Mouse (Mus musculus) limb, embryonic 13.5 days (tissue): ENCODE data around the gene Lmf1. TPM values are rescaled to one million over a fixed set of nuclear protein-coding genes. Genes with fewer than 3 reads are reported as not detected.

Source experiments
- ATAC-seq: fragments of 200-750 bp; cut with Nextera tagmentation; 2 replicates; pipeline ENCODE4 v1.8.0; 2017; ENCODE audit warnings: low read depth, moderate number of reproducible peaks, moderate TSS enrichment; ENCODE audit not compliant: low FRiP score
- H3K27ac ChIP-seq: fragments of 300-500 bp; sonication (generic); 2 replicates; pipeline ENCODE4 v1.5.1; 2015; ENCODE audit warnings: inconsistent platforms, mild to moderate bottlenecking, moderate library complexity
- H3K27me3 ChIP-seq: fragments of 300-500 bp; sonication (generic); 2 replicates; pipeline ENCODE4 v1.6.1; 2015; ENCODE audit warnings: mild to moderate bottlenecking, inconsistent platforms
- H3K36me3 ChIP-seq: fragments of 300-500 bp; sonication (generic); 2 replicates; pipeline ENCODE4 v1.6.1; 2015; ENCODE audit warnings: inconsistent platforms, mild to moderate bottlenecking, moderate library complexity
- H3K4me1 ChIP-seq: fragments of 300-500 bp; sonication (generic); 2 replicates; pipeline ENCODE4 v1.6.1; 2015; ENCODE audit warnings: inconsistent platforms
- H3K4me2 ChIP-seq: fragments of 300-500 bp; sonication (generic); replicated peaks from 2 replicates; pipeline ENCODE4 v1.6.1; 2015; ENCODE audit warnings: inconsistent platforms, mild to moderate bottlenecking, moderate library complexity
- H3K4me3 ChIP-seq: fragments of 300-500 bp; sonication (generic); 2 replicates; pipeline ENCODE4 v1.5.1; 2015; ENCODE audit warnings: moderate library complexity, mild to moderate bottlenecking, inconsistent platforms
- H3K9ac ChIP-seq: fragments of 300-500 bp; sonication (generic); 2 replicates; pipeline ENCODE4 v1.6.1; 2015; ENCODE audit warnings: mild to moderate bottlenecking, inconsistent platforms
- H3K9me3 ChIP-seq: fragments of 300-500 bp; sonication (generic); 2 replicates; pipeline ENCODE4 v1.6.1; 2016; ENCODE audit warnings: inconsistent platforms
- WGBS: fragments of 180-500 bp; shearing (Covaris S2); methylation state at CpG from one replicate; pipeline ENCODE4 v1.1.7; 2015; 5-methylcytosine and 5-hydroxymethylcytosine counted together
- polyA plus RNA-seq: library from polyadenylated mRNA; unstranded; fragments of >200 nt; fragmentation: Nextera tagmentation; extraction: Ambion mirVana; gene quantifications from 2 replicates; pipeline ENCODE4 v1.2.1, GENCODE M21; 2015

The Lmf1 gene
- polyA plus RNA-seq, 1 experiment from 2014 or later = 33.2 TPM

DNA sequence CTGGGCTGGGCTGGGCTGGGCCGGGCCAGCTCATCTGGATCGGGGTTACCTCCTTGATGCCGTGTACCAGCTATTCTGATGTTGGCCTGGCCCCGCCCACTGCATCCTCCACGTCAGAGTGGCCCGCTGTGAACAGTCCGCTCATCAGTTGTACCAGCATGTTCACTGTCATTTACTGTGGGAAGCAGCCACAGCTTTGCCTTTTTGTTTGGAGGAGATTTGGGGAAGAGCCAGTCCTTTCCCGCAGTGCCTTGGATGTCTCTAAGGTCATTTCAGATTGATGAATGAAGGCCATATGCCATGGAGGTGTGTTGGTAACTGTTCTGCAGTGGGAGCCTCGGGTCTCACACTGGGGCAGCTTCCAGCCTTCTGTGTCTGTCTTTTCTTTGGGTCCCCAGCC lies 33.7 kb downstream of the Lmf1 start:
- H3K4me1 ChIP-seq = peaks cover 27% of the 10 kb centered on the region
- no peak overlapping the region for H3K27ac ChIP-seq
- no peaks in the 10 kb centered on the region for H3K27me3 ChIP-seq
- peaks cover 51% of the 10 kb centered on the region for H3K36me3 ChIP-seq
- H3K9ac ChIP-seq = no peak overlapping the region
- 81% methylated on average over 9 of the region's 9 CpGs for WGBS
- H3K9me3 ChIP-seq = no peaks in the 10 kb centered on the region
- H3K4me2 ChIP-seq = no peak overlapping the region
- no peak overlapping the region for H3K4me3 ChIP-seq
- ATAC-seq = no peak

DNA sequence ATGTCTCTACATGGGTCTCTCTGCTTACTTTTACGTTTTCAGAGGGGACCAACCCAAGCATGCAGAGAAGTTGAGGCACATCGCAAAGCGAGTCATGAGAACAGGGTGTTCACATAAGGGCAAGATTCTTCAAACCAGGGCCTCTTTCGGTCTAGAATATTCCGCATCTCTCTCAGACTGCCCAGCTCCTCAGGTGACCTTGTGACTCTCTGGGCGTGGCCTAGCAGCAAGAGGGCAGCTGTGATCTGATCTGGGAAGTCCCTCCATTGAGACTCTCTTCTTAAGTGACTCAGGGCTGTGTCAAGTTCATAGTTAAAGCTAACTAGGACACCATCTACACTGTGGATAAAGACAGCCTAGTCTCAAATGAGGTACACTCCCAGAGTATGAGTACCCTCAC lies 34.4 kb downstream of the Lmf1 start:
- Histone ChIP-seq H3K4me2 (no peak overlapping the region), H3K4me3 (no peak overlapping the region), H3K27ac (no peak overlapping the region), H3K27me3 (no peaks in the 10 kb centered on the region), H3K4me1 (peaks cover 26% of the 10 kb centered on the region), H3K9ac (no peak overlapping the region), H3K36me3 (peaks cover 48% of the 10 kb centered on the region), H3K9me3 (no peaks in the 10 kb centered on the region)
- ATAC-seq = no peak
- 92% methylated on average over 6 of the region's 6 CpGs for WGBS

DNA sequence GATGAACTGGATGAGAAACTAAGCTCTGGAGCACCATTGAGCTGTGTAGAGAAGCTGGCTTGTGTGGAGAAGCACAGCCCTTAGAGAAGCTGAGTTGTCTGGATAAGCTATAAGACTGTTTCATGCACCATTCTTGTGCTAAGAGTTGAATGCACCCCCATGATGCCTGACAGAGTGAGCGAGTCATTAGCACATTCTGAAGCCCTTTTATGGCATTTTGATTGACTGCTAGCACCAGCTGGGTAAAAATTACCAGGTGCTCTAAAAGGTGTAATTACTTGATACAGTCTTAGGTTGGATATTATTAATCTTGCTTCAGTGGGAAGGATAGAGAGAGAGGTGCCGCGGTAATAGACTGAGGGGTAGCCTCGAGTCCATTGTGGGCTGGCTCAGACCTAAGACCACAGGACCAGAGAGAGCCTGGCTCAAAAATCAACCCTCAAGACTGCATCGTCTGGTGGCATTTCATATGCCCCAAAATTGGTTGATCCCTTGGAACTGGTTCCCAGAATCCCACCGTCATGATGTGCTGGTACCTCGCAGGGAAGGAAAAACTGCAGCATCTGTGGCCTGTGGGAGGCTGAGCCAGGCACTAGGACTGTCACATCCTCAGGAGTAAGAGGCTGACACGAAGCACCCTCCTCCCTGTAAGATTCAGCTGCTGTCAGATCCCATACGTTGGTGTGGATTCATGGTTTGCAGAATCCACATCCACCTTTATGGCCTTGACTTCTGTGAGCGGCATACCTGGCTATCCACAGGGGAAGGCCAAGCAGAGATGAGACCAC lies 36.0 kb downstream of the Lmf1 start:
- no peak overlapping the region for H3K4me3 ChIP-seq
- no peak overlapping the region for H3K9ac ChIP-seq
- ATAC-seq = no peak
- H3K27me3 ChIP-seq = no peaks in the 10 kb centered on the region
- no peak overlapping the region for H3K27ac ChIP-seq
- H3K9me3 ChIP-seq = no peaks in the 10 kb centered on the region
- peaks cover 25% of the 10 kb centered on the region for H3K4me1 ChIP-seq
- no peak overlapping the region for H3K4me2 ChIP-seq
- peaks cover 46% of the 10 kb centered on the region for H3K36me3 ChIP-seq
- 83% methylated on average over 10 of the region's 10 CpGs for WGBS

DNA sequence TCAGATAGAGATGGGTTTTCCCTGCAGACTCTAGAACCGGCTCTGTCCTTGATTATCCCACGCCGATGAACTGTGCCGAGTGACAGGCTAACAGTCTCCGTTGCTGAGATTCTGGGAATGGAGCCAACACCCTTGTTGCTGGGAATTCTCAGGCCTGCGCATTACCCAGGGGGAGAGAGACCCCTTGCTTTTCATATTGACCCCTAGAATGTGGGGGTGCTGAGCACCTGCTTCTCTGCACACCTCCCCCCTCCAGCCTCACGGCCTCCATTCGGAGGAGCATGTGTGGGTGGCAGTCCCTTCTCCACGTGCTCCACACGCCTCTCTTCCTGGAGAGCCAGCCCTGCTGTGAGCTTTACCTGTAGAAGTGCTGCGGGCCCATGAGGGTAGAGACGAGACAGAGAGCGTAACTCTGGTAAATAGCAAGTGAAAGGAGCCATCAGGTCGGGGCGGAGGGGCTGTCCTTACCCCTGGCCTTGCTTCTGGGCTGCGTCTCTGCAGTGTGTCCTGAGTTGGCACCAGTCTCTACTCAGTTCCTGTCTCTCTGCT lies 39.7 kb downstream of the Lmf1 start:
- no peaks in the 10 kb centered on the region for H3K27me3 ChIP-seq
- H3K36me3 ChIP-seq = peaks cover 37% of the 10 kb centered on the region
- peaks cover 16% of the 10 kb centered on the region for H3K4me1 ChIP-seq
- no peak overlapping the region for H3K9ac ChIP-seq
- peak overlapping the region; percentile 39; the same call in 1 of the 2 replicates for H3K27ac ChIP-seq
- no peak for ATAC-seq
- no peak overlapping the region for H3K4me2 ChIP-seq
- H3K4me3 ChIP-seq = no peak overlapping the region
- no peaks in the 10 kb centered on the region for H3K9me3 ChIP-seq
- 51% methylated on average over 16 of the region's 16 CpGs for WGBS

DNA sequence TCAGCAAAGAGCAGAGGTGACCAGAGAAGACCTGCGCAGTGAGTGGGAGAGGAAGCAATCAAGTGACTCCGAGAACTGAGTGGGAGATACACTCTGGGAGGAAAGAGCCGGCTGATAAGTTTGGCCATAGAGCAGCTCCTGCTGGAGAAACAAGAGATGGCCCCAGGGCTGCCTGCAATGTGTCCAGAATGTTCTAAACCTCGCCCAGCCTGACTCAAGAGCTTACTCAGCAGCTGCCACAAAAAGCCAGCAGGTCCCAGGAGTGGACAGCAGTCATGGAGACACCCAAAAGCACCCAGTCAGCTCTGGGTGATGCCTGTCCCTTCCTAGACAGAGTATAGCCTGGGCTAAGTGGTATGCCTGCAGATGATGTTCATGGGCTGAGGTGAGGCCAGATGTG lies 44.6 kb downstream of the Lmf1 start:
- Histone ChIP-seq H3K4me3 (no peak overlapping the region), H3K9me3 (no peaks in the 10 kb centered on the region), H3K27ac (no peak overlapping the region), H3K4me1 (peaks cover 38% of the 10 kb centered on the region), H3K4me2 (no peak overlapping the region), H3K27me3 (no peaks in the 10 kb centered on the region), H3K36me3 (peaks cover 11% of the 10 kb centered on the region; the same call in 1 of the 2 replicates), H3K9ac (no peak overlapping the region)
- ATAC-seq = no peak
- WGBS = 81% methylated on average over 4 of the region's 4 CpGs

DNA sequence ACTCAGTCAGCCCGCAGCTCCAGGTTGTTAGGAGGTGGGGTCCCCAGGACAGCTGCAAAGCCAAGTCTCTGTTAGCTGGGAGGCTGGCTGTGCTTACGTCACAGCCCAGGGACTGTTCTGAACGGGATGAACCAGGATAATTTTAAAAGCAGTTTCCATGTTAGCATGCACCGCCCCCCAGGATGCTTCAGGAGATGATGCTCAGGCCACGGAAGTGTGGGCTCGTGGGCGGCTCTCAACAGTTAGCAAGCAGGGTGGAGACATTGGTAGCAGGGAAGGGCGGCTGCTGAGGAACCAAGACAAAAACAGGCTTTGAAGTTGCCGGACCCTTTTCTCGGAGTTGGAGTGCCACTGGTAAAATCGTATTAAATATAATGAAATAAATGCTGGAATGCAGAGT lies 45.0 kb downstream of the Lmf1 start:
- ATAC-seq = no peak
- Histone ChIP-seq H3K9me3 (no peaks in the 10 kb centered on the region), H3K4me1 (peaks cover 33% of the 10 kb centered on the region), H3K27ac (no peak overlapping the region), H3K36me3 (peaks cover 11% of the 10 kb centered on the region; the same call in 1 of the 2 replicates), H3K9ac (no peak overlapping the region), H3K27me3 (no peaks in the 10 kb centered on the region), H3K4me2 (no peak overlapping the region), H3K4me3 (no peak overlapping the region)
- WGBS = 50% methylated on average over 11 of the region's 11 CpGs

DNA sequence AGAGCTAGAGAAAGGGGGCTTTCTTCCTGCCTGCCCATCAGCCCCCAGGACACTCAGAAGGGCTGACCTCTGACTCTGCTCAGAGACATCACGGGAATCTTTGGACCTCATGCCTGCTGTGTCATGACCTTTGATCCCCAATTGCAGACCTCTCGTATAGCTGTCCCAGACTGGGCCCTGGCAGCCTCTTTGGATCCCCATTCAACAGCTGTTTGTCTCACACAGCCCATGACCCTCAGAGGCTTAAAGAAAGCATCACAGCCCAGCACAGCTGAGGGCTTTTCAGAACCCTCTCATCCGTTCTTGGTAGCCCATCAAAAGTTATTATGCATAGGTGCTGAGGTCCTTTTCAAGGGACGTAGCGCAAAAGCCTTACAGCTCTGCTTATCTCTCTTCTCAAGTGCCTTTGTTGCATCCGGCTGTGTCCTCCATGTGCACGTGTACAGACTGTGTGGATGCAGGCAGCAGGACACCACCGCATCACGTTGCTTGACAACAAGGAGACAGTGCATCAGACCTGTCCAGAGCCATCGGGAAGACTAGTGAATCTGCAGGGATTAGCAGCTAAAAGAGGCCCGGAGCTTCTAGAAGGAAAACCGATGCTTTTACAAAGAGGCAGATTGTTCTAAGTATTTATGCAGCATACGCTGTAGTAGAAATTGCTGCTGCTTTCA lies 45.7 kb downstream of the Lmf1 start:
- H3K27me3 ChIP-seq = no peaks in the 10 kb centered on the region
- WGBS = 52% methylated on average over 13 of the region's 13 CpGs
- H3K4me1 ChIP-seq = peaks cover 26% of the 10 kb centered on the region
- no peak overlapping the region for H3K4me3 ChIP-seq
- no peaks in the 10 kb centered on the region for H3K9me3 ChIP-seq
- no peak overlapping the region for H3K4me2 ChIP-seq
- peaks cover 11% of the 10 kb centered on the region; the same call in 1 of the 2 replicates for H3K36me3 ChIP-seq
- no peak overlapping the region for H3K27ac ChIP-seq
- no peak for ATAC-seq
- no peak overlapping the region for H3K9ac ChIP-seq

DNA sequence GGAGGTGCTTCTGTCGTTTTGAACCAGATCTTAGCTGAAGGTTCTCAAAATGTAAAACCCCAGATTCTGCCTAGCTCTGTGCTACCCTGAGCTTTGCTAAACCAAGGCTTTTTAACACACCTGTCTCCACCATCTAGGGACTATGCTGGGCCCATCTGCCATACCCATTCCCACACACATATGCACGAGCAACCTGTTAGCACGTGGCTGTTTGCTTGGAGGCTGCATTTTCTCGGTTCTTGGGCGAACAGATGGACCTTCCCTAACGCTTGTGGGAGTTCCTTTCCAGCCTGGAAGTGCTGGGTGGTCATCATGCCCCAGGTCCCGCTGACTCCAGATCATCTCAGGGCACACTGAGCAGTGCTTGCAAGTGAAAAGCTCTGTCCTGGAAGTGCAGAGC lies 46.4 kb downstream of the Lmf1 start:
- ATAC-seq = no peak
- Histone ChIP-seq H3K9me3 (no peaks in the 10 kb centered on the region), H3K27ac (no peak overlapping the region), H3K4me3 (no peak overlapping the region), H3K4me2 (no peak overlapping the region), H3K36me3 (peaks cover 11% of the 10 kb centered on the region; the same call in 1 of the 2 replicates), H3K4me1 (peaks cover 24% of the 10 kb centered on the region), H3K27me3 (no peaks in the 10 kb centered on the region), H3K9ac (no peak overlapping the region)
- WGBS = 81% methylated on average over 7 of the region's 7 CpGs

DNA sequence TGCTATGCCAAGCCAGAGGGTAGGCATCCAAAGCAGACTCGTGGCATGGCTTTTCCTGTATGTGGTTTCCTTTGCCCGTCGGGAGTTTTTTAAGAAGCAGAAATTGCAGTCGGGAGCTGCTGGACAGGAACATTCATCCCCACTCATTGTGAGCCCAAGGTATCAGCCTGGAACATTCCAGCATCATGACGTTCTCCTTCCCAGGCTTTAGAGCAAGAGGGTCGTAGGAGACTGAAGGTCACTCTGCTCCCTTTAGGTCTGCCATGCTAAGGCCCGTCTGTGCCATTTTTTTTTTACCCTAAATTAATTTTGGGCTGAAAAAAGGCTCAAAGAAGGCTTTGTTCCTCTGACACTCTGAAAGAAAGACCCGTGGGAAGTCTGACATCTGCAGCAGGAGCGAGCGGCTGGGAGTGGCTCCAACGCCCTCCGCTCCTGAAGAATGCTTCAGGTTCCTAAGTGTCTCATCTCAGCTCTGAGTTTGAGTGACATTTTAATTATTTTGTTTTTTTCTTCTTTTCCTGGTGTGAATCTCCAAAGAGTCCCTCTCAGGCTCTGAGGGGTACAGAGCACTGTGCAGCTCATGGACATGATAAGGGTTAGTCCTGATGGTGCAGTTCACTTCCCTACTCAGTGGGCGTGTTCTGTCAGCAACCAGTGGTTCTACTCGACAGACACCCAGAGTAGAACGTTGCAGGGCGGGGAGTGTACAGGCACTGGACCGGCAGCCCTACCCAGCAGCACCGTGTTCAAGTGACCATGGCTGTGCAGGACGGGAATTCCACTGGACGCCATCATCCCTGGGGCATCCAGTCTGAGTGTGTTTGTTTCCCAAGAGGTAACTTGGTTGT lies 47.5 kb downstream of the Lmf1 start:
- WGBS = 68% methylated on average over 20 of the region's 20 CpGs
- ATAC-seq = no peak
- no peak overlapping the region for H3K4me2 ChIP-seq

DNA sequence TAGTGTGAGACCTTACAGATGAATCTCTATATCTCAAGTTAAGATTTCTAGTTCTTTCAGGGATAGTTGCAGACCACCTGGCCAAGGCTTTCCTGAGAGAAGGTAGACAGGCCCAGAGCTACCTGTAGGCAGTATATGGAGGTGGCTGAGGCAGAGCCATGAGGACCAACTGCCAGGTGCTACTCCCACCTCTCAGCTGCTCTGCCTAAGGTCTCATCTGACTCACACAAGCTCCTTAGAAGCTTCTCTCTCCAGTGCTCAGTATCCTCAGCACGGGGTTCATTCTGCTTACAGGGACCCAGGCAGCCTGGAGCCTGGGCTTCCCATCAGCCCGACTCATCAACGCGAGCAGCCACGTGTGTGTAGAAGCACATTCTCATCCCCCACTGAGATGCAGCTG lies 51.4 kb downstream of the Lmf1 start:
- no peak for ATAC-seq
- WGBS = 86% methylated on average over 5 of the region's 5 CpGs

More for the DNA sequence above, 47.5 kb downstream of the Lmf1 start:
- no peak overlapping the region for H3K4me3 ChIP-seq
- no peak overlapping the region; the same call in 1 of the 2 replicates for H3K27ac ChIP-seq
- H3K9me3 ChIP-seq = no peaks in the 10 kb centered on the region
- H3K36me3 ChIP-seq = peaks cover 6% of the 10 kb centered on the region; the same call in 1 of the 2 replicates
- H3K4me1 ChIP-seq = peaks cover 24% of the 10 kb centered on the region
- H3K27me3 ChIP-seq = no peaks in the 10 kb centered on the region
- no peak overlapping the region for H3K9ac ChIP-seq

DNA sequence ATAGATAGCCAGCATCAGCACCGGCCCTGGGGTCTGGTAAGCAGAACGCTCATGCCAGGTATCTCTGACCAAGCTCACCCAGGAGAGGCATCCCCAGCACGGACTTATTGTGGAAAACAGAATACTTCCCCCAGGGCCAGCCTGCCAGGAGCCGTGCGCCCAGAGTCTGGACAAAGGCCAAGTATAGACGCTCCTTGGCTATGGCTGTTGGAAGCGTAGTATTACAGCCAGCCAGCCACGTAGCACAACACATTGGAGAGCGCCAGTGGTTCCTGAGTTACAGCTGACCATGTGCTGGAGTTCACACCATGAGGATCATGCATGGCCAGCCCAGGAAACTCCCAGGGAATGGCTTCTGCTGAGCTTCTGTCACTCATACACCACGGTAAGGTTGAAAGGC lies 55.2 kb downstream of the Lmf1 start:
- peaks cover 31% of the 10 kb centered on the region for H3K4me1 ChIP-seq
- H3K36me3 ChIP-seq = peaks cover 45% of the 10 kb centered on the region
- H3K4me2 ChIP-seq = no peak overlapping the region
- H3K27ac ChIP-seq = no peak overlapping the region
- no peak overlapping the region for H3K4me3 ChIP-seq
- 73% methylated on average over 10 of the region's 10 CpGs for WGBS
- no peak for ATAC-seq
- H3K9ac ChIP-seq = no peak overlapping the region
- no peaks in the 10 kb centered on the region for H3K9me3 ChIP-seq
- H3K27me3 ChIP-seq = no peaks in the 10 kb centered on the region

More for the DNA sequence above, 51.4 kb downstream of the Lmf1 start:
- no peak overlapping the region for H3K9ac ChIP-seq
- no peak overlapping the region for H3K4me3 ChIP-seq
- no peaks in the 10 kb centered on the region for H3K9me3 ChIP-seq
- H3K27ac ChIP-seq = no peak overlapping the region
- peaks cover 40% of the 10 kb centered on the region for H3K36me3 ChIP-seq
- H3K4me1 ChIP-seq = peaks cover 25% of the 10 kb centered on the region
- H3K4me2 ChIP-seq = no peak overlapping the region
- no peaks in the 10 kb centered on the region for H3K27me3 ChIP-seq

DNA sequence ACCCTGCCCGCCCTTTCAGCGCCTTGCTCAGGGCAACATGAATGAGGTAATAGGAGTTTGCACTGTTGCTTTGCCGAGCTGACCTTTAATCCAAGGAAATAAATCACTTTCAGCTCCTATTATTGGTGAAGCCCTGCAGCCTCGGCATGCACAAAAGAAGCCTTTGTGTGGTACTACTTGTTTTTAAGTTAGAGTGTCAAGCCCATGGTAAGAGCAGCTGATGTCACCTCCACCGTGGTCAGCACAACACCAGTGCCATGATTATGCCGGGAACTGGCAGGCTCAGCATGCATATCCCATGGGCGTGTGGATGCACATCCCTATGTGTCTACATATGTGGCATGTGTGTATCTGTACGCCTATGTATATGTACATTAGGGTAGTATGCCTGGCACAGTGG lies 56.5 kb downstream of the Lmf1 start:
- H3K4me3 ChIP-seq = no peak overlapping the region
- no peak overlapping the region for H3K27ac ChIP-seq
- no peak overlapping the region for H3K4me2 ChIP-seq
- H3K36me3 ChIP-seq = peaks cover 45% of the 10 kb centered on the region
- H3K4me1 ChIP-seq = peaks cover 32% of the 10 kb centered on the region
- ATAC-seq = no peak
- no peak overlapping the region for H3K9ac ChIP-seq
- WGBS = 33% methylated on average over 8 of the region's 8 CpGs
- no peaks in the 10 kb centered on the region for H3K9me3 ChIP-seq
- no peaks in the 10 kb centered on the region for H3K27me3 ChIP-seq
